Mouse (Mus musculus) thymus, postnatal 10 days (tissue): Measurements from ENCODE around the gene Exosc10.

Experiments used
- DNase-seq, 2 experiments: peaks; one replicate each; pipeline ENCODE4 v3.0.0; 2021; ENCODE audit warnings: low spot score in 2 of 2

The Exosc10 gene

DNA sequence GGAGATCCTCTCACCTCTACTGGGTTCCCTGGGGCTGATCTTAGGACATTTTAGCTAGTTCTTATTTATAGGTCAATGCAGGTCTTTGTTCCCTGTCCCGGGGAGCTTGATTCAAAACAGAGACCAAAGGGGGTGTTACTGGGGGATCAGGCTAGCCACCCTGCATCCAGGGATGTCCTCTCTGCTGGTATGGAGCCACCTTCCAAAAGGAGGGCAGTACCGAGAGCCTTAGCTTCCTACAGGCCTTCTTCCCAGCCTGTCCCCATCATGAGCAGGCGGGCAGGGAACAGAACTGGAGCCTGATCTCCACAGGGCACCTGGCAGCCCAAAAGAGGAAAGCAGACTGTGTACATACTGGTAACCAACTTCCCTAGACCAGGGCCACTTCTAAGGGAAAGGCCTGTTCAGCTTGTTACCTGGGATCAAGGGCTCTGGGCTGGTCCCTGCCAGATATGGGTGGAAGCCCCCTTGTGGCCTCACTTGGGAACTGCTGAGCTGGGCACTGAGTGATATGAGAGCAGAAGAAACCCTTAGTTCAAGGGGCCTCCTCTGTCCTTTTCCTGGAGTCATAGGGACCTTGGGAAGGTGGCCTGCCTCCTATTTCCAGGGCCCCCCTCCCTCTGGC is 46.4 kb downstream of the Exosc10 start:
- DNase-seq, result peak; percentile 37 to 72

DNA sequence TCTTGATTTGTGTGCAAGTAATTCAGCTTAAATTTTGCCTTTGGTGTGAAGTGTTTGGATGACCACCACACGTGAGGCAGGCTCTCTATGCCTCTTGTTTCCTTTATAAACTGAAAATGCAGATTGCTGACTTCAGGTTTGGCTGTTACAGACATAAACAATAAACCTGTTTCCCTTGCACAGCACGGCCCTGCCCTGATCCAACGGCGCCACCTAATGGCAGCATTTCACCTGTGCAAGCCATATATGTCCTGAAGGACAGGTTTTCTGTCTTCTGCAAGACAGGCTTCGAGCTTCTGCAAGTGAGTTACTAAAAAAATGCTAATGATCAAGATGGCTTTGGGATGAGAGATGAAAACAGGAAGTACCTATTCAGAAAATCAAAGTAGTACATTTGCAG is 49.5 kb downstream of the Exosc10 start:
- DNase-seq, result peak; percentile 57 to 86

DNA sequence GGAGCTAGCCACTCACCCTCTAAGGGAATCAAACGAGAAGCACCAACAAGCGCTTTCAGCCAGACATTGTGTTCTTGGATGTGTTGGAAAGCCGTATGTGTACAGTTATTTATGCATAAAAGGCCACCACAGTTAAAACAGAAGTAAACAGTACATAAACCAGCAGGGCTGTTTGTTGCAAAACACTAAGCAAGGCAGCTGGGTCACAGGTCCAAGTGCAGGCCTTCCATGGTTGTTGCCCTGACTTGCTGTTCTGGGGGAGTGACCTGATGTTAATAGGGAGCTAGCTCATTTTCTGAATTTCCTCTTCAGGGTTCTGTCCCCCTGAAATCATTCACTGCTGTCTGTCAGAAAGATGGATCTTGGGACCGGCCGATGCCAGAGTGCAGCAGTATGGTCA is 51.6 kb downstream of the Exosc10 start:
- DNase-seq, result no peak

DNA sequence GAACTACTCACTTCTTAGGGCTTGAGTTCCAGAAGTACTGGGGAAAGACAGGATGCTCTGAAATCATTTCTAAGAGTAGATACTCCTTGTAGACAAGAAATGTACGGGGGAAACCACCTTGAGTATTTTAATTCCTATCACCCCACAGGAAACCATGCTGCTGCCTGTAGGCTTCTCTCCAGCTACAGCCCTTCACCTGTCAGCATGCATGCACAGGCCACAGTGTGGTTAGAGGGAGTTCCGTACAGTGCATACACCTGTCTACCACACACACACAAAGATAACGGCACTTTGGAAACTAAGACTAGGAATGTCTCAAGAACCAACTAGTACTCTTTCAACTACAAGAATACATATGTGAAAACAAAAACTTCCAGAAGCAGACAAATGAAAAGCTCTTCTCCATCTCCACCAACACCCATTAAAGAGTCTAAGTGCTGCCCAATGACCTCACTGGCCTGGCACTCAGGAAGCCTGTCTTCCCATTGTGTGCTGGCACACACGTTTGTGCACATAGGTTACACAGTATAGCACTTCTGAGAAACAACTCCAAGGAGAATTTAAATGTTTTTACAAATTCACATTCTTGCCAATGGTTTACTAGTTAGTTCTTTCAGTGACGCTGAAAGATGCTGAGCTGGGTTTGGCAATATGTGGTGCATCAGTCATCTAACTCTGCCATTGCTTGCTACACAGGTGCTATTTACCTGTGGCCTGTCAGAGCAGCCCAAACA is 52.6 kb downstream of the Exosc10 start:
- DNase-seq, result no peak

DNA sequence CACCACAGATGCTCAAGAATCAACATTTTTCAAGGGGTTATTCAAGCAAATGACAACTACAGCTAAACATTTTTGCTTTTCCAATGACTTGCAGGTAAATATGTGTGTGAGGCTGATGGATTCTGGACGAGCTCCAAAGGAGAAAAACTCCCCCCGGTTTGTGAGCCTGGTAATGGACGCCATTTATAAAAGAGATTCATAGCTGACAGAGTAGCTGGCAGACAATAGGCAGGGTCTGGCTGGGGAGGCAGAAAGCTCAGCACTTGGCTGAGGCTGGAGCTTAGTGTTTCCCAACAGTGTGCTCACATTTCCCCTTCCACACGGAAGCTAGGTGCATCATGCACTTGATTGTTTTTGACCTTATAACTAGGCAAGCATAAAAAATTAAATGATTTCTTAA is 54.3 kb downstream of the Exosc10 start:
- no peak for DNase-seq

DNA sequence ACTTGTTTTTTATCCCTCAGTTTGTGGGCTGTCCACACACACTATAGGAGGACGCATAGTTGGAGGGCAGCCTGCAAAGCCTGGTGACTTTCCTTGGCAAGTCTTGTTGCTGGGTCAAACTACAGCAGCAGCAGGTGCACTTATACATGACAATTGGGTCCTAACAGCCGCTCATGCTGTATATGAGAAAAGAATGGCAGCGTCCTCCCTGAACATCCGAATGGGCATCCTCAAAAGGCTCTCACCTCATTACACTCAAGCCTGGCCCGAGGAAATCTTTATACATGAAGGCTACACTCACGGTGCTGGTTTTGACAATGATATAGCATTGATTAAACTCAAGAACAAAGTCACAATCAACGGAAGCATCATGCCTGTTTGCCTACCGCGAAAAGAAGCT is 55.5 kb downstream of the Exosc10 start:
- no peak for DNase-seq

DNA sequence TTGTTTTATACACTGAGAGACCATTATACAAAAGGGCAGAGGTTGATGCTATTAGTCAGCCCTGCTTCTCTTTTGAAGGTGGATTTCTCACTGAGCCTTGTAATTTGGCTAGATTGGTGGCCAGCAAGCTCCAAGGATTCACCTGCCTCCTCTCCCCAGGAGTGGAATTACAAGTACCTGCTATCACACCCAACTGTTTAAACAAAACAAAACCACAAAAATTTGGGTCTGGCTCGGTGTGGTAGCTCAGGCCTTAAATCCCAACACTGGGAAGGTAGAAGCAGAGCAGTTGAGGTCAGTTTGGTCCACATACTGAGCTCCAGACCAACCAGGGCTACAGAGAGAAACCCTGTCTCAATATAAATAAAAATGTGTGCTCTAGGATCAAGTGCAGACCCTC is 61.6 kb downstream of the Exosc10 start:
- no peak for DNase-seq

DNA sequence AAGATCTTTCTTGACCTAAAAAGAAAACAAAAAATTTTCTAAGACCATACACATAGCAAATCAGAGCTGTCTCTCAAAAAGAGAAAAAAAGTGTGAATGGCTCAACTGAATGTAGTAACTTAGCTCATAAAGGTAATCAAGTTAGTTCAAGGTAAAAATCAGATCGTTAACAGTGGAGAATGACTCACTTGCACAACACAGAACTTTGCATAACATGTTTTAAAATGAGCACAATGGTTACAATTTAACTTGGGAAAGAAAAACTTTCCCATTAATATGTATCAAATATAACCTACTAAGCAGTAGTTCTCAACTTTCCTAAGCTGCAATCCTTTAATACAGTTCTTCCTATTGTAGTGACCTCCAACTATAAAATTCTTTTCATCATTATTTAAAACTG is 62.5 kb downstream of the Exosc10 start:
- DNase-seq, result no peak

DNA sequence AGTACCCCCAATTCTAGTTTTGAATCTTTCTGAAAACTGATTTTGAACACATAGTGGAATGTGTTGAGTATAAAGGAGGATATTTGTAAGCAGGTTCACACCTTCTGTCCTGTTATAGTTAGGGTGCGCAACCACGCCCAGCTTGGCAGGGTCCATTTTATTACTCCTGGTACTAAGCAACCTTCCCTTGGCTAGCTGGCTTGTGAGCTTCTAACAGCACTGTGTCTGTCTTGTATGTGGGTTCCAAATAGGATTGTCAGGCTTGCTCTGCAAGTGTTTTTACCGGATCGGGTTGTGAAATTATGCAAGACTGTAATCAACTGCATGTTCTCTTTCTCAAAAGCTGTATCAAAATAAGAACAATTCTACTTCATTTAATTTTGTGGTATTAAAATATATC is 64.3 kb downstream of the Exosc10 start:
- DNase-seq, result no peak

DNA sequence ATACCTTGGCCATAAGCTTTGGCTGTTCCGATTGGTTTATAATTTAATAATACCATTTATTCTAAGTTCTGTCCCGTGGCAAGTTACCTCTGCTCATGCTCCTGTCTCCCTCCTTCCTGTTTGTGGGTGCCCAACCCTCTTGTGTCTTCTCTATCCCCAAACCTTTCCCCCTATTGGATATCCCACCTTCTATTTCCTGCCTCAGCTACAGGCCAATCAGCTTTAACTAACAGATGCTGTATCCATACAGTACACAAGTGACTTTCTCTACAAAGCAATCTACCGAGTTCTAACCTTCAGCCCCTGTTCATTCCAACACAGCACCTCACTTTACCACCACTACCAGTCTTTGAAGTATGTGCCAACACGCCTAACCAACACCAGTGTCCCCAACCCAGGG is 65.4 kb downstream of the Exosc10 start:
- DNase-seq, result no peak

DNA sequence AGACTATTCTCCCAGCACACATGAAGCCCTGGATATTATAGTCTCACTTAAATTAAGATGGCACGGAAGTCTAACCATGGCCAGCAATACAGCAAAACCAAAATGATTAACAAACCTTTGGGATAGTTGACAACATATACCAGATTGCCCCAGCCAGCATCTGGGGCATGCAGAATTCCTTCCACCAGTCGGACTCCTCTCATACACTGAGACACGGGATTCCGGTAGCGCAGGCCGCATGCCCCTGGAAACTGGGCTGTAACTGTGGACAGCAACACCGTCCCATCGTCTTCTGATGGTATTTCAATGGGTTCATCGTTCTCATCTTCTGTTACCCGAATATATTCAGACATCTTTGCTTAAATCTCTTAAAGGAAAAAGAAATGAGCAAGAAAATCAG is 66.8 kb downstream of the Exosc10 start:
- no peak for DNase-seq

DNA sequence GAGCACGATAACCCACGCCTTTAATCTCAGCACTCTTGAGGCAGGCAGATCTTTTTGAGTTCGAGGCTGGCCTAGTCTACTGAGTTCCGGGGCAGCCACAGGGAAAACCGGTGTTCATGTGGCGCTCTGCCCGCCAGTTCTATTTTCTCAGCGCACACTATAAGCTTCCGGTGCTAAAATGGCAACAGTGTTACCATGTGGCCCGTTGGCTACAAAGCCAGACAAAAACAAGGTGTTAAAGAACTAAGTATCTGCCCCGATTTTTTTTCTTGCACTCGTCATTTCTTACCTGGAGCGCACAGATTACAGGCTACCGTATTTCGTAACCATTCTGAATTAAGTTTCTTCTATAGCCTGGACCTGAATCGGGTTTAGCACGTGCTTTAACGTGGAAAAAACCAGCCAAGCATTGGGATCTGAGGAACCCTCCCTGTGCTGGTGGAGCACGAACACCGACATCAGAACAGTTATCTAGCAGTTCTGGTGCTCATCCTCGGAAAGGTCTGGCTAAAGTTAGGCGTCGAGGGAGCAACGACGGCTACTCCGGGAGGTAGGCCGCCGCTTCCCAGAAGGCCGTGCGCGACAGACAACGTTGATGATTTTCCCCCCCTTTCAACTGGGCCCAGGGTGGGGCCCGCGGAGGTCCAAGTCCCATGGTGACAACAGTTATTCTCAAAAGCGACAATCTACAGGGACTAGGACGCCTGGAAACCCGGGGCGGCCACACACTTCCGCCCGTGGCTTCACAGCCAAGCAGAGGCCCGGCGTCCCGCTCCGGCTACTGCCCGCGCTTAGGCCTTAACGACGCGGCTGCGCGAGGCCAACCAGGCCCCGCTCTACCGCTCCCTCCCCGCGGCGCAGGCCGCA is 67.8 kb downstream of the Exosc10 start:
- peak; percentile 19 to 26 for DNase-seq

DNA sequence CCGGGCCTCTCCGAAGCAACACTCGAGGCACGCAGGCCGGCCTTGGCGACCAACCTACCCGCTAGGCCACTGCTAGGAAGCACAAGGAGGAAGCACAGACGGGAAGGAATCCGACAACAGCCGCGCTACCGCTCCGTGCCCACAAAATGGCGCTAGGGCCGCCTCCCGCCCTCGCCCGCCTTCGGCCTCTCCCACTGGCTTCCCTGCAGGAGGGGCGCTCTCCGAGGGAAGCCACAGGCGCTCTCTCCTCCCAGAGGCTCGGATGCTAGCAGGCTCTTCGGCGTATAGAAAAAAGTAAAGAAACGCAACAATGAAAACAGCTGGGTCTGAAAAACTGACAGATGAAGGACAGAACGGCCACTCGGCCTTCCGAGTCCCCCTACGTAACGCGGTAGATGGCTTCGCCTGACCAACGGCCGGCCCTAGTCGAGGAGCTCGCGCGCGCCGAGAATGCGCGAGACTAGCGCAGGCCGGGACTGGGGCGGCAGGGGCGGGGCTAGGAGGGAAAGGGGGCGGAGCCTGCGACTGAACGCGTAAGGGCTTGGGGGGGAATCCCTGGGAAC is 68.5 kb downstream of the Exosc10 start, which contains the start of gene Tardbp:
TSS of gene Tardbp (minus strand) at position 397 of the 563 bp plus-strand sequence.
- peak; percentile 96 to 98 for DNase-seq

DNA sequence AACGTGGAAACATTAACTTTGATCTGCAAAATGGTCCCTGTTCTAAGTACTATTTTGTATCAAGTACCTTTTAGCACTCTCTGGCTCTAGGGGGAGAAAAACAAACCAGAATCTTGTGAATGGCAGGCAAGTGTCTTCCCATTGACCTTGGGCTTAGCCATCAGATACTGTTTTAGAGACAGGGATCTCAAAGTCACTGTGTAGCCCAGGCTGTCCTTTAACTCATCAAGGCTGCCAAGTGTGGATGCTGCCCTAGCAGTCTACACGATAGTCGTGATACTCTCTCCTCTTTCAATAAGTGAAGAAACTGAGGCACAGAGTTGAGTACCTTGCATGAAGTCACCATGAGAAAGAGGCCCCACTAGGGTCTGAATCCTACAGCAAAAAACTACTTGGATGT is 69.0 kb downstream of the Exosc10 start:
- no peak for DNase-seq
